Mouse (Mus musculus): ENCODE measurements at regions not wholly inside any gene's neighbourhood (a gene's known extent, or its start where the extent isn't known, plus 50 kb on each side); places are given as distances from the start of the nearest gene placed in this dataset.

DNA sequence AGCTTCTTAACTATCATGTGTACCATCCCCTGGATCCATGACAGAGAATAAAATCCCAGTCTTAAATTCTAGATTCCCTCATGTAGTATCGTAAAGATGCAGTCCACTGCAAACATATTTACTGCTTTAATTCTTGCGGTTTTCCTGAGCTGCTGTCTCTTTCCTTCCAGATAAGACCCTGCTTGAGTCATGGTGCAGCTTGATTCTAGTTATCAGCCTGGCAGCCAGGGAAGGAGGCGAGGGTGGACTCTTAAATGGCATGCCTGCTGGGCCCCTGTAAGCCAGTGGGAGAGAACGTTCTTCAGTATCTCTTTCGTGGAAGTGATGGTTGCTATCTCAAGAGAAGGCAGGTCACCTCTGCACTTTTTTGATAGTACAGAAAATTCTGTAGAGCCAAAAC is 71.9 kb upstream of the Slc2a1 start:
- Histone ChIP-seq H3K27ac (ENCODE audit: low read length) (no peak overlapping the region), H3K9me3 (replicated peaks; ENCODE audit: control insufficient read depth, low read length, poor library complexity, severe bottlenecking) (no peaks in the 10 kb centered on the region), H3K4me1 (ENCODE audit: control insufficient read depth, insufficient read depth, low read length) (no peaks in the 10 kb centered on the region), H3K9ac (ENCODE audit: low read depth, low read length) (no peak overlapping the region), H3K4me2 (ENCODE audit: low read length) (no peak overlapping the region), H3K4me3 (ENCODE audit: low read depth, low read length) (no peak overlapping the region), H3K36me3 (ENCODE audit: control insufficient read depth, insufficient read depth, low read length) (no peaks in the 10 kb centered on the region), H3K27me3 (ENCODE audit: control insufficient read depth, insufficient read depth, low read depth, low read length) (no peaks in the 10 kb centered on the region)
- 89% methylated on average over 5 of the region's 5 CpGs for WGBS
- no peak for ATAC-seq

DNA sequence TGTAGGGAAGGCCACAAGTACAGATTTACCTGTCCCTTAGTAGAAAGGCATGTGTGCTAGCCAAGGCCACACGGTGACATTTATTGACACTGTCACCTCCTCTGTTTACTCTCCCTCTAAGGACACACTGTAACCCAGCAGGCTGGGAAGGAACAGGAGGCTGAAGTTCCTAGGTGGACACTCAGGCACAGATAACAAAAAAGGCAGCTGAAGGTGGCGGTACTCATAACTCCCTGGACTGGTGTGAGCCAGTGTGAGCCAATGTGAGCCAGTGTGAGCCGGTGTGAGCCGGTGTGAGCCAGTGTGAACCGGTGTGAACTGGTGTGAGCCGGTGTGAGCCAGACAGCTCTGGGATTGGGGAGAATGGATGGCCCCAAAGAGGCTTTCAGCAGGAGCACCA is 68.5 kb upstream of the Slc2a1 start:
- no peaks in the 10 kb centered on the region for H3K36me3 ChIP-seq (ENCODE audit: control insufficient read depth, insufficient read depth, low read length)
- WGBS: 95% methylated on average over 6 of the region's 6 CpGs

DNA sequence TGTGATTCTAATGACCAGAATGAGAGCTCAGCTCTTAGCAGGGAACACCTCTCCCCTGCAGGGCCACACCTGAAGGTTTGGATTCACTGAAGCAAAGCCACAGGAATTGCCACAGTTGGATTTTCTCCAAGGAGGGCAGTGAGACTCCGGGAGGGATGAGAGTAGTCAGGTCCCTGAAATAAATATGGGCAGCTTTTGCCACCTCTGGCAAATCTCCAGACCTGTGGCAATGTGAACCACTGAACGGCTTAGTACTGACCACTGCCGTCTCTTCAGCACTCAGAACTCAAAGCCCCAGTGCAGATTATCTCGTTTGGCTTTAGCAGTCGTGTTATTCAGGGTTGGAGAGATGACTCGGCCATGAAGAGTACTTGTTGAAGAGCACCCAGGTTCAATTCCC is 66.9 kb upstream of the Slc2a1 start:
- Histone ChIP-seq H3K9ac (ENCODE audit: low read depth, low read length) (no peak overlapping the region), H3K9me3 (replicated peaks; ENCODE audit: control insufficient read depth, low read length, poor library complexity, severe bottlenecking) (no peaks in the 10 kb centered on the region), H3K4me1 (ENCODE audit: control insufficient read depth, insufficient read depth, low read length) (no peaks in the 10 kb centered on the region), H3K36me3 (ENCODE audit: control insufficient read depth, insufficient read depth, low read length) (no peaks in the 10 kb centered on the region), H3K27ac (ENCODE audit: low read length) (no peak overlapping the region), H3K4me3 (ENCODE audit: low read depth, low read length) (no peak overlapping the region), H3K27me3 (ENCODE audit: control insufficient read depth, insufficient read depth, low read depth, low read length) (no peaks in the 10 kb centered on the region), H3K4me2 (ENCODE audit: low read length) (no peak overlapping the region)
- ATAC-seq: no peak
- 62% methylated on average over 6 of the region's 6 CpGs for WGBS

More for the DNA sequence above, 68.5 kb upstream of the Slc2a1 start:
- H3K9me3 ChIP-seq (replicated peaks; ENCODE audit: control insufficient read depth, low read length, poor library complexity, severe bottlenecking): no peaks in the 10 kb centered on the region
- no peak overlapping the region for H3K9ac ChIP-seq (ENCODE audit: low read depth, low read length)
- H3K4me3 ChIP-seq (ENCODE audit: low read depth, low read length): no peak overlapping the region
- H3K27ac ChIP-seq (ENCODE audit: low read length): no peak overlapping the region
- no peak for ATAC-seq
- no peak overlapping the region for H3K4me2 ChIP-seq (ENCODE audit: low read length)
- H3K4me1 ChIP-seq (ENCODE audit: control insufficient read depth, insufficient read depth, low read length): no peaks in the 10 kb centered on the region
- H3K27me3 ChIP-seq (ENCODE audit: control insufficient read depth, insufficient read depth, low read depth, low read length): no peaks in the 10 kb centered on the region

DNA sequence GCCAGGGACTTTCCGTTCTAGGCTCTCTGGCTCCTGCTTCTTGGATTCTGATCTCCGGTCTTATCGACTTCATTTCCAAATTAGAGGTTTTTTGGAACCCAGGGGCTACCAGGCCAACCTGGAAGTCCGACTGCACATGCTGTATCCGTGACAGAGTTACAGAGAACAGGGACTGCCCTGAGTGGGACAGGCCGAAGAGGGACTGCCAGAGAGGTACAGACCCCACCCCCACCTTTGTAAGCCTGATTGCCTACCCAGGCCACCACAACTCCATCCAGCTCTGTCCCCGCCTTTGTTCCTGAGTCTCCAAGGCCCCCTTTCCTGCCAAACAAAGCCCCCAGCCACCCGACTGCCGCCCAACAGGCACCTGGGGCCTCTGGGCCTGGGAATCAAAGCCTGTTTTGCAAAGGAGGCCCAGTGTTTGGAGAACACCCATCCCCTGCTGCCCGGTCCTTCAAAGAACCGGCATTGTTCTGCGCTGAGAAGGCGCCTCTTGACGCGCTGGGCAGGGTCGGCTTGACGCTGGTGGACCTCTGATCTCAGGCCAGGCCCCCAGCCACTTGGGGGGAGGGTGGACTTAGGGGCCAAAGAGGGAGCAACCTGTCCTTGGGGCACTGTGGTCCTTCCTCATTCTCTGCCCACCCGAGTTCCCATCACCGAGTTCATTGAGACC is 64.4 kb upstream of the Slc2a1 start:
- 29% methylated on average over 19 of the region's 19 CpGs for WGBS
- no peaks in the 10 kb centered on the region for H3K4me1 ChIP-seq (ENCODE audit: control insufficient read depth, insufficient read depth, low read length)
- no peak overlapping the region for H3K4me2 ChIP-seq (ENCODE audit: low read length)
- H3K9me3 ChIP-seq (replicated peaks; ENCODE audit: control insufficient read depth, low read length, poor library complexity, severe bottlenecking): no peaks in the 10 kb centered on the region
- no peak overlapping the region for H3K9ac ChIP-seq (ENCODE audit: low read depth, low read length)
- no peak overlapping the region for H3K4me3 ChIP-seq (ENCODE audit: low read depth, low read length)
- H3K27ac ChIP-seq (ENCODE audit: low read length): peak overlapping the region; percentile 54; the same call in 1 of the 2 replicates
- H3K36me3 ChIP-seq (ENCODE audit: control insufficient read depth, insufficient read depth, low read length): no peaks in the 10 kb centered on the region
- ATAC-seq: no peak
- no peaks in the 10 kb centered on the region for H3K27me3 ChIP-seq (ENCODE audit: control insufficient read depth, insufficient read depth, low read depth, low read length)

DNA sequence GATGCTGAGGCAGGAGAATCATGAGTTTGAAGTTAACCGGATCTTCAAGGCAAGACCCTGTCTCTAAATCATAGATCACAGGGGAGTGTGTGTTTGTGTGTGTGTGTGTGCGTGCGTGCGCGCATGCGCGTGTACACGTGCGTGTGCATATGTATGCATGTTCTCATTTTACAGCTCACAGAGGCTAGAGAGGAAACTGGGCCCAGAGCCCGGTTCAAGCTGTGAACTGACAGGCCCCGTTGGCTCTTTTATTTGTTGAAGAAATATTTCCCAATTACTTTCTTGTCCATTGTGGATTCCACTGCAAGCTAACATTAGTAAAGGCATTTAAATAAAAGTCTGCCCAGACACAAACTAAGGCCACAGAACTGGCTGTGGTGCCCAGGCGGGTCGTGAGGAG is 63.7 kb upstream of the Slc2a1 start:
- H3K27ac ChIP-seq (ENCODE audit: low read length): no peak overlapping the region
- H3K36me3 ChIP-seq (ENCODE audit: control insufficient read depth, insufficient read depth, low read length): no peaks in the 10 kb centered on the region
- no peaks in the 10 kb centered on the region for H3K9me3 ChIP-seq (replicated peaks; ENCODE audit: control insufficient read depth, low read length, poor library complexity, severe bottlenecking)
- no peak overlapping the region for H3K4me2 ChIP-seq (ENCODE audit: low read length)
- no peaks in the 10 kb centered on the region for H3K4me1 ChIP-seq (ENCODE audit: control insufficient read depth, insufficient read depth, low read length)
- no peak overlapping the region for H3K4me3 ChIP-seq (ENCODE audit: low read depth, low read length)
- H3K9ac ChIP-seq (ENCODE audit: low read depth, low read length): no peak overlapping the region
- no peaks in the 10 kb centered on the region for H3K27me3 ChIP-seq (ENCODE audit: control insufficient read depth, insufficient read depth, low read depth, low read length)
- ATAC-seq: no peak
- WGBS: 85% methylated on average over 13 of the region's 13 CpGs

DNA sequence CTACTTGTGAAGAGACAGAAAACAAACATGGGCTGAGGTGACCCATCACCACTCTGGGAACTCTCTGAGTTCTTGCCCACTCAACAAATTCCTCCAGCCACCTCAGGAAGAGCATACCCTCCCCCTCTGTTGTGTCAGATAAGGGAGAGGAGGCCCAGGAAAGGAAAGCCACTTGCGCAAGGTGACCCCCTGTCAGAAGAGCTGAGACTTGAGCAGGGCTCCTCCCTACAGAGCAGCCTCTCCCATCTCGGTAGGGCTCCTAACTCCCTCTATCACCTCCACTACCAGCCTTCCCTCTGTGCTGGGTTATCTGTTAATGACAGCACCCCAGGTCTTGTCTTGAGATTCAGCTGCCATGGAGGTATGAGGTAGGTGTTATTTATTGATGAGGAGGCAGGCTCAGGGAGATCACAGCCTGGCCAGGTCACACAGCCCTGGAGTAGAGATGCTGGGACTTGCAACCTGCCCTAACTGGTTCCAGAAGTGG is 57.6 kb upstream of the Slc2a1 start:
- no peaks in the 10 kb centered on the region for H3K4me1 ChIP-seq (ENCODE audit: control insufficient read depth, insufficient read depth, low read length)
- no peak for ATAC-seq
- H3K36me3 ChIP-seq (ENCODE audit: control insufficient read depth, insufficient read depth, low read length): no peaks in the 10 kb centered on the region
- no peak overlapping the region for H3K9ac ChIP-seq (ENCODE audit: low read depth, low read length)
- no peaks in the 10 kb centered on the region for H3K27me3 ChIP-seq (ENCODE audit: control insufficient read depth, insufficient read depth, low read depth, low read length)
- no peaks in the 10 kb centered on the region for H3K9me3 ChIP-seq (replicated peaks; ENCODE audit: control insufficient read depth, low read length, poor library complexity, severe bottlenecking)
- 83% methylated on average over 2 of the region's 2 CpGs for WGBS
- H3K27ac ChIP-seq (ENCODE audit: low read length): no peak overlapping the region
- no peak overlapping the region for H3K4me3 ChIP-seq (ENCODE audit: low read depth, low read length)
- H3K4me2 ChIP-seq (ENCODE audit: low read length): no peak overlapping the region

DNA sequence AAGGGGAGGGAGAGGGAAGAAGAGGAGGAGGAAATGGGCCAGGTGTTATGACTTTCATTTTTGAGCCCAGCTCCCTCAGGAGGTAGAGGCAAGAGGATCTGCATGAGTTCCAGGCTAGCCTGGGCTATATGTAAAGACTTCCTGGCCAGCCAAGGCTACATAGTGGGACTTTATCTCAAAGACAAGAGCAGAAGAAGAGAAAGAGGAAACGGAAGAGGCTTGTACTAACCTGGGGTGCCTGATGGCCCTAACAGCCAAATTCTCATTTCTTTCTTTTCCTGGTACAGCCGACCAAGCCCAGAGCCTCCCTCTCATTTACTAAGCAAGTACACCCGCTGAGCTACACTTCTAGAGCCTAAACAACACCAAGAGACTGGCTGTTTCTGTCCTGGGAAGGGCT is 56.0 kb upstream of the Slc2a1 start:
- H3K27me3 ChIP-seq (ENCODE audit: control insufficient read depth, insufficient read depth, low read depth, low read length): no peaks in the 10 kb centered on the region
- no peaks in the 10 kb centered on the region for H3K4me1 ChIP-seq (ENCODE audit: control insufficient read depth, insufficient read depth, low read length)
- ATAC-seq: no peak
- H3K9me3 ChIP-seq (replicated peaks; ENCODE audit: control insufficient read depth, low read length, poor library complexity, severe bottlenecking): no peaks in the 10 kb centered on the region
- WGBS: 74% methylated on average over 3 of the region's 3 CpGs
- H3K27ac ChIP-seq (ENCODE audit: low read length): no peak overlapping the region
- H3K9ac ChIP-seq (ENCODE audit: low read depth, low read length): no peak overlapping the region
- H3K4me2 ChIP-seq (ENCODE audit: low read length): no peak overlapping the region
- no peak overlapping the region for H3K4me3 ChIP-seq (ENCODE audit: low read depth, low read length)
- no peaks in the 10 kb centered on the region for H3K36me3 ChIP-seq (ENCODE audit: control insufficient read depth, insufficient read depth, low read length)

DNA sequence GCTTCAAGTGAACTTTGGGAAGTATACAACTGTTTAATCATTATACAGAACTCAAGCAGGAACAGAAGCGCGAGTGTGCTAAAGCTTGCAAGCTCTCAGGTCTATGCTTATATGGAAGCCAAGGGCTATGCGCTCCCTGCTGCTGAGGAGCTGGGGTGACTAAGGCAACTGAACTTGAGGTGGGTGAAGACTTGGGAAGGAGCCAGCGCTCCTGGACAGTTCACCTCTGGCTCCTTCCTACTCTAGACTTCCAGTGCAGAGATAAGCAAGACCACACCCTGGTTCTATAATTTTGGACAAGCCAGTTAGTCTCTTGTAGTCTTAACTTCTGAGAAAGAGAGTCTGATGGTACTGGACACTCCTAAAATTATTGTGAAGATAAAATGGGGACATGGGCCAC is 55.3 kb upstream of the Slc2a1 start:
- H3K4me2 ChIP-seq (ENCODE audit: low read length): no peak overlapping the region
- 93% methylated on average over 4 of the region's 4 CpGs for WGBS
- H3K27me3 ChIP-seq (ENCODE audit: control insufficient read depth, insufficient read depth, low read depth, low read length): no peaks in the 10 kb centered on the region
- H3K4me1 ChIP-seq (ENCODE audit: control insufficient read depth, insufficient read depth, low read length): no peaks in the 10 kb centered on the region
- no peak overlapping the region for H3K9ac ChIP-seq (ENCODE audit: low read depth, low read length)
- H3K9me3 ChIP-seq (replicated peaks; ENCODE audit: control insufficient read depth, low read length, poor library complexity, severe bottlenecking): no peaks in the 10 kb centered on the region
- no peak overlapping the region for H3K27ac ChIP-seq (ENCODE audit: low read length)
- no peak for ATAC-seq
- no peaks in the 10 kb centered on the region for H3K36me3 ChIP-seq (ENCODE audit: control insufficient read depth, insufficient read depth, low read length)
- H3K4me3 ChIP-seq (ENCODE audit: low read depth, low read length): no peak overlapping the region

DNA sequence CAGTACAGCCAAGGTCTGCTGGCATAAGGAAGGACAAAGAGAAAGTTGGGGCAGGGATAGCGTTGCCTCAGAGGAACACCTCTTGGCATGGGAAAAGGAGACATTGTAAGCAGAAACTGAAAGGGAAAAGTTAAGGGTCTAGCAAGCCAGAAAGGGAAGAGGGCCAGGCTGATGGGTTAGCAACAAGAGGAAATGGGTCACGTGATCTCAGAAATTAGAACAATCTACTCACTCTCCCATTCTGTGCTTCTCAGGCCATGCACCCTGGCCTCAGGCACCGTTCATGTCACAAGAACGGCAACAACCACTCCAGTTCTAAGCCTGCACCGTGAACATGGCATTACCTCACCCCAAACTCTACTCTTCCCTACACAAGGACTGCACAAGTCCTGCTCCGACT is 54.8 kb upstream of the Slc2a1 start:
- Histone ChIP-seq H3K27ac (ENCODE audit: low read length) (no peak overlapping the region), H3K4me1 (ENCODE audit: control insufficient read depth, insufficient read depth, low read length) (no peaks in the 10 kb centered on the region), H3K36me3 (ENCODE audit: control insufficient read depth, insufficient read depth, low read length) (no peaks in the 10 kb centered on the region), H3K9ac (ENCODE audit: low read depth, low read length) (no peak overlapping the region), H3K9me3 (replicated peaks; ENCODE audit: control insufficient read depth, low read length, poor library complexity, severe bottlenecking) (no peaks in the 10 kb centered on the region), H3K4me3 (ENCODE audit: low read depth, low read length) (no peak overlapping the region), H3K27me3 (ENCODE audit: control insufficient read depth, insufficient read depth, low read depth, low read length) (no peaks in the 10 kb centered on the region), H3K4me2 (ENCODE audit: low read length) (no peak overlapping the region)
- ATAC-seq: no peak
- 93% methylated on average over 6 of the region's 6 CpGs for WGBS
